ENCODE assay signal across 20 mouse cellular contexts in the genomic region with DNA sequence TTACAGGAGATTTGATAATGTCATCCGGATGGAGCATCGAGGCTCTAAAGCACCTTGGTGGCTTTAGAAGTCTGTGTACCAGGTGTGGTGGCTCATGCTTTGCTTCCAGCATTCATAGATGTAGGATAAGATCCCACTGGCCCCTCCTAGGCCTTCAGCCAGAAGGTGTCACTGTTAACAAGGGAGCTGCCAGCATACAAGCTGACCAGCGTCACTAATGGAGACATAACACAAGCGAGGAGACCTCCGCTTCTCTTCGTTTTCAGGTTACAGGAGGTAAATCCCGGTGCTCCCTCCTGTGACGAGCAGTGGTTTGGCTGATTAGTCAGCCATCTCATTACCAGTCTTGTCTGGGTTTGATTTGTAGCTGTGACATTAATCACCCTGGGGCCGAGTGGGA. TPM values are rescaled to one million over a fixed set of nuclear protein-coding genes. Genes with fewer than 3 reads are reported as not detected.
DNase-seq lines count a peak whose midpoint lies in the region; ATAC-seq and TF ChIP-seq lines count a peak whose summit lies in the region.
"Had no signal": no experiment of that assay in that cellular context is flagged by ENCODE, and none has a peak within 500 bp of the region (broad histone marks: within the 10 kb centered on the region; RNA-seq: fewer than 3 reads in every experiment).

No protein-coding gene starts in this region.

- peak; percentile 39; the same call in 1 of the 2 replicates for TF ChIP-seq CTCF in cerebellum, adult 2 months (IDR thresholded peaks at IDR 0.05; ENCODE audit: borderline replicate concordance, insufficient read depth, low read depth, low read length)
- TF ChIP-seq CTCF in hindbrain, postnatal 0 days (IDR thresholded peaks at IDR 0.05; ENCODE audit: low read depth): peak; percentile 47
- TF ChIP-seq CTCF in lung, embryonic 14.5 days (IDR thresholded peaks at IDR 0.05; ENCODE audit: low read depth): peak; percentile 32; the same call in 1 of the 2 replicates

- no peak for ATAC-seq in hindbrain, postnatal 0 days
- no peak for ATAC-seq in hindbrain, embryonic 11.5 days (ENCODE audit: low FRiP score)
- ATAC-seq in lung, embryonic 14.5 days (ENCODE audit: insufficient read depth): no peak
- ATAC-seq: liver, embryonic 12.5 days; midbrain, embryonic 15.5 days had no signal

- no peaks in the 10 kb centered on the region for H3K9me3 ChIP-seq in hindbrain, postnatal 0 days (ENCODE audit: low read length)
- H3K9me3 ChIP-seq in hindbrain, embryonic 11.5 days (ENCODE audit: control insufficient read depth, low read length): no peaks in the 10 kb centered on the region
- no peaks in the 10 kb centered on the region for H3K9me3 ChIP-seq in lung, embryonic 14.5 days (ENCODE audit: low read depth, low read length)
- H3K9me3 ChIP-seq: G1E; liver, embryonic 12.5 days; midbrain, embryonic 15.5 days had no signal

- H3K27me3 ChIP-seq in cerebellum, adult 2 months (ENCODE audit: control insufficient read depth, insufficient read depth, low read length): no peaks in the 10 kb centered on the region
- no peaks in the 10 kb centered on the region for H3K27me3 ChIP-seq in hindbrain, postnatal 0 days (ENCODE audit: insufficient read depth, low read length)
- no peaks in the 10 kb centered on the region for H3K27me3 ChIP-seq in hindbrain, embryonic 11.5 days (ENCODE audit: control insufficient read depth, insufficient read depth, low read length)
- H3K27me3 ChIP-seq in lung, embryonic 14.5 days (ENCODE audit: insufficient read depth, low read length): no peaks in the 10 kb centered on the region

- H3K4me1 ChIP-seq in cerebellum, adult 2 months (ENCODE audit: control insufficient read depth, insufficient read depth, low read length): peaks cover 16% of the 10 kb centered on the region
- H3K4me1 ChIP-seq in hindbrain, postnatal 0 days (ENCODE audit: insufficient read depth, low read length): peaks cover 8% of the 10 kb centered on the region
- no peaks in the 10 kb centered on the region; the same call in 1 of the 2 replicates for H3K4me1 ChIP-seq in hindbrain, embryonic 11.5 days (replicated peaks; ENCODE audit: control insufficient read depth, insufficient read depth, low read length)
- H3K4me1 ChIP-seq in lung, embryonic 14.5 days (ENCODE audit: insufficient read depth): no peaks in the 10 kb centered on the region

- peaks cover 20% of the 10 kb centered on the region for H3K36me3 ChIP-seq in hindbrain, postnatal 0 days (ENCODE audit: insufficient read depth, low read length)
- H3K36me3 ChIP-seq in hindbrain, embryonic 11.5 days (ENCODE audit: control insufficient read depth, insufficient read depth, low read length): no peaks in the 10 kb centered on the region
- no peaks in the 10 kb centered on the region for H3K36me3 ChIP-seq in lung, embryonic 14.5 days (ENCODE audit: insufficient read depth)
- H3K36me3 ChIP-seq: G1E had no signal

- TF ChIP-seq POLR2A in cerebellum, adult 2 months (IDR thresholded peaks at IDR 0.05; ENCODE audit: borderline replicate concordance, insufficient read depth, low read length): no peak

- H3K4me2 ChIP-seq in hindbrain, postnatal 0 days (ENCODE audit: low read depth, low read length): no peak overlapping the region
- H3K4me2 ChIP-seq in hindbrain, embryonic 11.5 days (replicated peaks; ENCODE audit: low read depth, low read length): no peak overlapping the region
- no peak overlapping the region for H3K4me2 ChIP-seq in lung, embryonic 14.5 days
- H3K4me2 ChIP-seq: hindbrain, embryonic 14.5 days; liver, embryonic 12.5 days; midbrain, embryonic 15.5 days had no signal

- peak in 1 of 2 experiments; percentile 42 for DNase-seq in cerebellum, adult 2 months
- no peak for DNase-seq in cerebellum, adult 11 months
- peak; percentile 49 for DNase-seq in hindbrain, postnatal 0 days (ENCODE audit: low spot score)
- DNase-seq in hindbrain, embryonic 11.5 days (ENCODE audit: low spot score): no peak
- no peak for DNase-seq in lung, embryonic 14.5 days
- no peak for DNase-seq in lung, postnatal 36 days
- peak; percentile 43 for DNase-seq in brain, adult 2 months (ENCODE audit: low read depth, low spot score)
- DNase-seq in thymus, postnatal 14 days: no peak
- DNase-seq: B cell, adult 2 months; gastrocnemius, postnatal 14 days; heart, postnatal 10 days; kidney, adult 18-20 months; layer of hippocampus, postnatal 36 days; right cerebral cortex, postnatal 14 days; thymus, postnatal 25 days had no signal

- no peak overlapping the region for H3K27ac ChIP-seq in cerebellum, adult 2 months (ENCODE audit: insufficient read depth, low read length)
- no peak overlapping the region for H3K27ac ChIP-seq in hindbrain, postnatal 0 days
- H3K27ac ChIP-seq in hindbrain, embryonic 11.5 days (ENCODE audit: low read depth, low read length): no peak overlapping the region
- H3K27ac ChIP-seq in lung, embryonic 14.5 days (ENCODE audit: low read depth): no peak overlapping the region
- H3K27ac ChIP-seq: hindbrain, embryonic 14.5 days; liver, embryonic 12.5 days; midbrain, embryonic 15.5 days had no signal

- WGBS in cerebellum, adult 2 months: 42% methylated on average over 9 of the region's 9 CpGs
- WGBS in hindbrain, postnatal 0 days: 52% methylated on average over 9 of the region's 9 CpGs
- 54% methylated on average over 9 of the region's 9 CpGs for WGBS in hindbrain, embryonic 11.5 days
- WGBS in lung, embryonic 14.5 days: 50% methylated on average over 9 of the region's 9 CpGs

- no peak overlapping the region for H3K9ac ChIP-seq in hindbrain, postnatal 0 days (replicated peaks; ENCODE audit: low read length)
- no peak overlapping the region for H3K9ac ChIP-seq in hindbrain, embryonic 11.5 days (ENCODE audit: low read depth, low read length)
- H3K9ac ChIP-seq in lung, embryonic 14.5 days: no peak overlapping the region
- H3K9ac ChIP-seq: hindbrain, embryonic 14.5 days; liver, embryonic 12.5 days; midbrain, embryonic 15.5 days had no signal

- H3K4me3 ChIP-seq in cerebellum, adult 2 months (replicated peaks; ENCODE audit: insufficient read depth, low read depth, low read length): no peak overlapping the region
- no peak overlapping the region for H3K4me3 ChIP-seq in hindbrain, postnatal 0 days (ENCODE audit: low read length)
- no peak overlapping the region for H3K4me3 ChIP-seq in hindbrain, embryonic 11.5 days (ENCODE audit: low read depth, low read length)
- H3K4me3 ChIP-seq in lung, embryonic 14.5 days (ENCODE audit: low read depth, low read length): no peak overlapping the region
- H3K4me3 ChIP-seq: liver, embryonic 12.5 days; megakaryocyte, embryonic 14.5 days; midbrain, embryonic 15.5 days had no signal

RNA-seq across cellular contexts. Expression of gene Bdh1, which starts 14.0 kb away (rescaled TPM):
- 186 and 197 TPM in 2 replicates for polyA plus RNA-seq in cerebellum, adult 2 months (2012; rRNA removed)
- 102 and 108 TPM in 2 replicates for total RNA-seq in hindbrain, postnatal 0 days (2014; rRNA removed)
- 134 and 137 TPM in 2 replicates for polyA plus RNA-seq in hindbrain, postnatal 0 days (2015; fragmentation: Nextera tagmentation; extraction: Ambion mirVana)
- 33.4 and 35.6 TPM in 2 replicates for polyA plus RNA-seq in hindbrain, embryonic 11.5 days (2014; fragmentation: Nextera tagmentation; extraction: Ambion mirVana)
- polyA plus RNA-seq in lung, embryonic 14.5 days (2014; fragmentation: Nextera tagmentation; extraction: Ambion mirVana): 3.1 and 5.7 TPM in 2 replicates
- polyA plus RNA-seq: G1E had no signal

Comparison
In these comparisons a context has a peak if more than half of its experiments do, and no peak if none do; other contexts are left out.
1. DNase-seq: peak in hindbrain, postnatal 0 days (single experiment) and brain, adult 2 months (single experiment); none in cerebellum, adult 11 months (single experiment), hindbrain, embryonic 11.5 days (single experiment), lung, embryonic 14.5 days (single experiment), lung, postnatal 36 days (single experiment) and thymus, postnatal 14 days (single experiment).
2. Peak in every context shown above with its lines, with median percentiles within 50 percentile points of each other: CTCF ChIP-seq.